Mouse (Mus musculus): Measurements from ENCODE around the gene Rptor. TPM values are rescaled to one million over a fixed set of nuclear protein-coding genes. Genes with fewer than 3 reads are reported as not detected.

The Rptor gene
- total RNA-seq, 2 experiments from 2014 or later, result 57.5 to 62.0 TPM

DNA sequence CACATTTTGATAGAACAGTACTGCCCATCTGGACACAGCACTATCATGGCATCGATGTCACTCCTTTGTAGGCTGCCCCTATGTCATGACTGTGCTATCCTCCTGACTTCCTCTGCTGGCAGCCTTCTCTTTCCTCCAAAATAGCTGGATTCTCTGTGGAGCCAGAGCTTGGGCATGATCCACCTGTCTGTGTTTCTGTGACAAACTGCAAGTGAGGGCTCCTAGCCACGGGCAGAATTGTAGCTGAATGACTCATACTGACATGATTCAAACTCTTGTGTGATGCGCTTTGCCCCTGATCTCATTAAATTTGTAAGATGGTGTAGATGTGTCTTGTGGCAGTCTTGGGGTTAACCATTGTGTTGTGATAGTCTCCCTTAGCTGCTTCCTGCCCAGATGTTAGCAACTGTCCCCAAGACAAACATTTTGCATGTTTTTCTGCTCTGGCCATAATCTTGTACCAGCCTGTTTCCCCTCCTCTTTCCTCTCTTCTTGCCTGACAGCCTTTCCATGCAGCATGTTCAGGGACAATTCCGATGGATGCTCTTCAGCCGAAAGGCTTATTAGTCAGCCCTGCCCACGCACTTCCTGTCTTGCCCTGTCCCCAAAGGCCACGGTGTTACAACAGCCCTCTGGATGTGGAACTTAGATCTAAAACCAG, 74.2 kb downstream of the Rptor start:
- intact Hi-C loops (cut with DNase I), result no loop called here
- peak in 1 of 2 experiments; percentile 54 for DNase-seq (ENCODE audit: low spot score in 2 of 2)

DNA sequence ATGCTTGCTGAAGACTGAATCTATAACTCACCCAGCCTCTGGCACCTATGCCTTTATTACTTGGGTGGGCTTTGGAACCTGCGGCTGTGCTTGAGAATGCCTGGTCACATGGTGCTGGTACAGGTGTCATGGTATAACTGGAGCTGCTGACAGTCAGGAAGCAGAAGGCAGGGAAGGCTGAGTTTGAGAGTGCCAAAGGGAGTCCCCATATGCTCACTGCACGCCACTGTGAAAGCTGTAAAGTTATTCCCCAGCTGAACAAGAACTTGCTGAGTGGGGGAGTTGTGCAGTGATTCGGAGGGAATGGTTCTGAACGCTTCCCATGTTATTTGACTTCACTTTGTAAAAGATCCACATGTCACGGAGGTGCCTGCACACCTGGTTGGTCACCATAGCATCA, 75.7 kb downstream of the Rptor start:
- intact Hi-C loops (cut with DNase I), result no loop called here
- DNase-seq (ENCODE audit: low spot score in 2 of 2), result peak; percentile 36 to 75

DNA sequence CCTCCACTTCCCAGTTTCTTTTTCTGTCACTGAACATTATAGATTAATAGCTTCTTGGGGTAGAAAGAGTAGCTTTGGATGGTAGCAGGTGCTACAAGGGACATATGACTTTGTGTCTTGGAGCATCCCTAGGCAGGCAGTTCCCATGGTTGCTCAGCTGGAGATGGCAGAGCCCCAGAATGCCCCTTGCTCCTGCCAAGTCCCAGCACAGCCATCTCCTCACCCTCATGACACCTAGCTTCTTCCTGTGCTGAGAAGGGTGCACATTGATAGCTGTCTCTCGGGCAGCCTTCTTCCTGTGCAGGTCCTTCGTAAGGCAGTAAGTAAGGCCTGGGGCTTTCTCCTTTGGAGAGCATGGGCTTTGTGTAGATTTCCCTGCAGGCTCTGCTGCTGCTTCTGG, 78.0 kb downstream of the Rptor start:
- no peak for DNase-seq (ENCODE audit: low spot score in 2 of 2)
- intact Hi-C loops (cut with DNase I), result no loop called here

DNA sequence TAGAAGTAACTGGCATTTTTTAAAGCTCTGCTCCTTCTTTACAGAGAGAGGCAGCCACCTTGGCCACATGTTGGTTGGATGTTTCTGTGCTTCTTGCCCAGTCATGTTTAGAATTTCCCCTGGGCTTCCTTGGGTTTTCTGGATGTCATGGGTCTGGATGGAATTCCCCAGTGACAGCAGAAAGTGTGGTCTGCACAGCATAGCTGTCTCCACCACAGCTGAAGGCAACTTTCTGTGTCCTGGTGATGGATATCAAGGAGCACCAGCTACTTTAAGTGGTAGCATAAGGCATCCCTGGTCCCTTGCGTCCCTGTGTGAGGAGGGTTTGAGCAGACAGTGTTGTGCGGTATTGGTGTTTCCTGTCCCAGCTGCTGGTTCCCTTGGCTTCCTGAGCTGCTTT, 79.6 kb downstream of the Rptor start:
- no peak for DNase-seq (ENCODE audit: low spot score in 2 of 2)
- intact Hi-C loops (cut with DNase I), result no loop called here

DNA sequence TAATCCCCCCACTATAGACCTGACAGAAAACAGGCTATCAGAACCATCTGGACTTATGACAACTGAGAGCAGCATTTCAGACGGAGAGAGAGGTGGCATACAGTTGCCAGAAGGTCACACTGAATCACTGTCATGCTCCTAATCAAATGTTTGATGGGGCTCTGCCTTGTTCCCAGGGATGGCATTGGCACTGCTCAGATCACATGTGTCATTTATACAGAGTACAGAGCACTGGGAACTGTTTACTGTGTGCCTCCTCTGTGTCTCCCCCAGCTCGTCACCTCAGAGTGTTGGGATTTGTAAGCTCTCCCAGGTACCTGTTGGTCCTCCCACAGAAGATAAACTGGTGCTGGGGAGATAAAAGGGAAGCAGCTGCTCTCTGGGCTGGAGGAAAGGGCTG, 81.1 kb downstream of the Rptor start:
- intact Hi-C loops (cut with DNase I), result no loop called here
- DNase-seq (ENCODE audit: low spot score in 2 of 2), result no peak

DNA sequence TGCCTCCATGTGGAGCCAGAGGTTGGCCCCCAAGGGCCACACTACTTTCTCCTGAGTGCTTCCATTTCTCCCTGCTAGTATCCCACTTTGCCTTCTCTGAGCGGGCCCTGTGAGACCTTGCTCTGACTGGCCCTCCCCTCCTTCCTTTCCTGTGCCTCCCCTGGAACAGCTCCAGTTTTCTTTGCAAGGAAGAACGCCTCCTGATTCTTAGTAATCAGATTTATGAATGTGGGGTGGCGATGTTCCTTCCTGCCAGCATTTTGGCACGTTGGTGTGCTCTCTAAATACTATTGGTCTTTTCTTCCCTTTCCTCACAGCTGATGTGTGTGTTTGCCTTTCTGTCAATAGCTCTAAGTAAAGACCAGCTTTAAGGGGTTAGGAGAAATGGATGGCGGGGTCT, 82.8 kb downstream of the Rptor start:
- DNase-seq (ENCODE audit: low spot score in 2 of 2), result peak; percentile 31 to 53
- intact Hi-C loops (cut with DNase I), result no loop called here

DNA sequence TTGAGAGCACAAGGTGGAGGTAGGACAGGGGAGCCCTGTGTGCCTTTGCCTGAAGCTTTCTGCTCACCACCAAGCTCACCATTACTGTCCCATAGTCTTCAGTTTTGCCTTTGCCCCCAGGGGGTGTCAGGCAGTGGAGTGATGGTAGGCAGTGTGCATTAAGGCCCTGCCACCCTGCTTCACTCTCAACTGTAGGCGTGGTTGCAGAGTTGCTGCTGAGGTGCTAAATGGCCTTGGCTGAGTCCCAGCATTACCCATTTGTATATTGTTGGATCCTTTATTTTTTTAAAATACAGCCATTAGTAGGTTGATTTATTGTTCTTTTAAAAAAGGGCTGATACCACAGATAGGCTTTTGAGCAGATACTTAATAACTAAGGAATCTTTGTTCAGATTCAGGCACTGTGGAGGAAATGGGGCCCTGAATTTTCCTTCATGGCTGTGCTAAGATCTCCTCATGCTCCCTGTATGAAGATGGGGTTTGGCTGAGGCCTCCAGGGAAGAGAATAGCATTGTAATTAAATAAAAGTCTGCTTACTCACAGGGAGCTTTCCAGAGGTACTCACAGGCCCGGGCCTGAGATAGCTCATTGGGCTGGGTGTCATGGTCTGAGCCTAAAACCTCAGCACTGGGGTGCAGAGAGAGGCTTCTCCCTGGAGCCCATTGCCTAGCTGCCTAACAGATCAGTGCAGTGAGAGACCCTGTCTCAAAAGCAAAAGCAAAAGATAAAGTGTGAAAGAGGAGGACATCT, 83.4 kb downstream of the Rptor start:
- no peak for DNase-seq (ENCODE audit: low spot score in 2 of 2)
- intact Hi-C loops (cut with DNase I), result no loop called here

DNA sequence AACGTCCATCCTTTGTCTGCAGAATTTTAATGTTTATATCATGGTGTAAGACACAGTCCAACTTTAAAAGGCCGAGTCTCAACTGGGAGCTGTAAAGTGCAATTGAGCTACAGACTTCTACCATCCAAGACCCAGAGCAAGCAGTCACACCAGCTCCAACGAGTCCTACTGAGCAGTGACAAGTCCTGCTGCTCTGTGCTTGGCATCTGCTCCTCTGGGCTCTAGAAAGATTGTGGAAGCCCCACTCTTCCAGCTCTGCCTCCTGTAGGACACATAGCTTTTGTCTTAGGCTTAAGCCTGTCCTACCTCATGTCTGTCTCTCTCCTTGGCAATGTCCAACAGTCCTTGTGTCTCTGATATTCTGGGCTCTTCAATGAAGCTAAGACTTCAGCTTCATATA, 84.6 kb downstream of the Rptor start:
- no peak for DNase-seq (ENCODE audit: low spot score in 2 of 2)
- intact Hi-C loops (cut with DNase I), result no loop called here

DNA sequence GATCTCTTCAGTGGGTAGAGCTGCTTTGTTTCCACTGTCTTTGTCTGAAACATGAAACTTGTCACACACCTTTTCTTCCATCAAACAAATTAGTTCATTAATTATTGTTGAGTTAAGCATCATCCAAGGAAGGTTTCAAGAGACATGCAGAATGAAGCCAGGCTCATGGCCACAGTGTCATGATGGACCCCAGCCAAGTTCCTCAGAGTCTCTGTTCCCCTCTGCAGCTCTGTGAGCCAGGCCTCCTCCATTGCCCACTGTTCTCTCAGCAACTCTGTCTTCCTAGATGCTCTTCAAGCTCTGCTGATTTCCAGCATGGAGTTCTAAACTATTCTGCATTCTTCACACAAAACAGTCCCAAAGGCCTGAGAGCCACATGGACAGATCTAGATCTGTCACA, 85.3 kb downstream of the Rptor start:
- no peak for DNase-seq (ENCODE audit: low spot score in 2 of 2)
- intact Hi-C loops (cut with DNase I), result no loop called here

DNA sequence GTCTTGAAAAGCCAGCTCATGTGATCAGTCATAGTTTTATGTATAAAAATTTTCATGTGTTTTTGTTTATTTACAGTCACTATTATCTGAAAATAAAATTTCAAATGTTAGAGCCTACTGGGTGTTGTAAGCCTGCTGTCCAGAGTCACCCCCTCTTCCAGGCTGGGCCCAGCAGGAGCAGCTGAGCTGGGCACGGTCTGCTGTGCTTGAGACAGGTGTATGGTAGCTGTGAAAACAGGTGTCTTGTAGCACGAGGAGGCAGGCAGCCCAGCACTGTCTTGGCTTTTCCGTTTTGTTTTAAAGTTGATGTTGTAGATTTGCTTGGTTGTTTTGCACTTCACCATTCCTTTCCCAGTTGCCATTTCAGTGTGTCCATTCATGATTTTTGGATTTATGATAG, 87.2 kb downstream of the Rptor start:
- intact Hi-C loops (cut with DNase I), result no loop called here
- DNase-seq (ENCODE audit: low spot score in 2 of 2), result no peak

DNA sequence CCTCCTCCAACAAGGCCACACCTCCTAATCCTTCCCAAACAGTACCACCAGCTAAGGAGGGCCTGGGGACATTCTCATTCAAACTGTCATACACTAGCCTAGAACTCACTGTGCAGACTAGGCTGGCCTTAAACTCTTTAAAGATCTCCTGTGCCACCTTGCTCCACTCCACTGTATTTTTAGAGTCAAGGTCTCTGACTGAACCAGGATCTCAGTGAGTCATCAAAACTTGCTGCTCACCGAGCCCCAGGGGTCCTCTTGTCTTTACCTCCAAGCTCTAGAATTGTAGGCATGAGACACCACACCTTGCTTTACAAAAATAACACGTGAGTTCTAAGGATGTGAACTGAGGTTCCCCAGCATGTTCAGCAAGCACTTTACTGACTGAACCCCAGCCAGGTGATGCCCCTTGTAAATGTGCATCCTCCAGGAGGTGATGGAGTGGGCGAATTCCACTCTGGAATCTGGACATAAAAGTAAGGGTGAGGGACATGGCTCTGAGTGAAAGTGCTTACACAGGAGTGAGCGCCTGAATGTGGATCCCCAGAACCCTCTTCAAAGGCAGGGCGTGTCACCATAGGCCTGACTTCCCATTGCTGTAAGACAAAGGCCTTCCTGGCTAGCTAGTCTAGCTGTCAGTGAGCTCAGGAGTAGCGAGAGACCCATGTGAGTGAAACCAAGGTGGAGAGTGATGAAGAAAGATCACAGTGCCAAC, 89.6 kb downstream of the Rptor start:
- DNase-seq (ENCODE audit: low spot score in 2 of 2), result no peak
- intact Hi-C loops (cut with DNase I), result no loop called here

DNA sequence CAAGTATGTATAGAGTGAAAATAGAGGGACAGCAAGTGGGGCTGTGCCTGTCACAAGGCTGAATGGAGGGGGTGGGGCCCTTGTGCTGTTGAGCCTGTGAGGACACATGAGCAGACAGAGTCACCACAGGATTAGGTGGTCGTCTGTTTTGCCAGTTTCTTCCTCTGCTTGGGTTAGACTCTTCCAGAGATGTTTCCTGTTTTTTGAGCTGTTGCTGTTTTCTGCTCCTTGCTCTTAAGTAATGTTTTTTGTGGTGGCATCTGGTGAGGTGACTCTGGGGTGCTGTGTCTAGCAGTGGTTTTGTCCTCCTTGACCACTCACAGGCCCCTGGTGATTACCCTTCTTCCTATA, 90.2 kb downstream of the Rptor start:
- intact Hi-C loops (cut with DNase I), result no loop called here

DNA sequence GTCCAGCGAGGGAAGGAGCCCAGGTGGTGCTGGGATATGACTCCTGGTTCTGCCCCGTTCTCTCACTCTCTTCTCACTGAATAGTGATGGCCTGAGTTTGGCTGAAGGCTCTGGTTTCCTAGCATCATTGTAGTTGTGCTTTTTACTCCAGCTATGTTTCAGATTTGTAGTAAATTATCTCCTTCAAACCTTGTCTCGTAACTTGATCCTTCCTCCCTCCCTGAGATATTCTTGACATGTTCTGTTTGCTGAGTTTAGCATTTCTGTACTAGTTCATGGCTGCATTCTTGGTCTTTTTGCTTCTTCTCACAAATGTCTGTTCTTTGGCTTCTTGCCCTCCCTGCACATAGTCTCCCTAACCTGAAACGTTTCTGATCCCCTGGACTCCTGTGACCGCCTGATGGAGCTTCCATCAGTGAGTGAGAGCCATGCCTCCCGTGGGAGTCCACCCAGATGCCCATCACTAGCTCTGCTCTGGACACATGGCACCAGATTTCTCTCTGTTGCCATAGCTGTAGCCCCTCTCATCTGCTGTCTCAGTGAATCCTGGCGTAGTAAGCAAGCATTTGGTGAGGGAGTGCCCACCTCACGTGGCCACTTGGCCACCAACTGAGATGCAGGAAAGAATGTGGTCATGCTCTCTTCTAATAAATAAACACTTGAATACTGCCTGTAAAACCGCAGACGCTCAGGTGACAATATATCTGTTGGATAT, 91.6 kb downstream of the Rptor start:
- no peak for DNase-seq (ENCODE audit: low spot score in 2 of 2)
- intact Hi-C loops (cut with DNase I), result no loop called here

More for the DNA sequence above, 90.2 kb downstream of the Rptor start:
- DNase-seq (ENCODE audit: low spot score in 2 of 2), result no peak

DNA sequence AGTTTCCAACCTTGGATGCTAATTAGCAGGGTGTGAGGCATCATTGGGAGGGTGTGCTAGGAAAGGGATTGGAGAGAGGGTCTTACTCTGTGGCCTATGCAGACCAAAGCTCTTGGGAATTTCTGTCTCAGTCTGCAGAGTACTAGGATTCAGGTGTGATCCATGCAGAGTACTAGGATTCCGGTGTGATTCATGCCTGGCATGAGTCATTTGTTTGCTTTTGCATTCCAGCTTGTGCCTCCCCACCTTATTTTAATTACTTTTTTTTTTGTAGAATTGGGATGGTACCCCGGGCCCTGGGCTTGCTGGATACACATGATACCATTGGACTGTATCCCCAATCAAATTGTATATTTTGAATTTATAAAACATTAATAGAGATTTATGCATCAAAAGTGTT, 93.7 kb downstream of the Rptor start:
- no peak for DNase-seq (ENCODE audit: low spot score in 2 of 2)
- intact Hi-C loops (cut with DNase I), result no loop called here

DNA sequence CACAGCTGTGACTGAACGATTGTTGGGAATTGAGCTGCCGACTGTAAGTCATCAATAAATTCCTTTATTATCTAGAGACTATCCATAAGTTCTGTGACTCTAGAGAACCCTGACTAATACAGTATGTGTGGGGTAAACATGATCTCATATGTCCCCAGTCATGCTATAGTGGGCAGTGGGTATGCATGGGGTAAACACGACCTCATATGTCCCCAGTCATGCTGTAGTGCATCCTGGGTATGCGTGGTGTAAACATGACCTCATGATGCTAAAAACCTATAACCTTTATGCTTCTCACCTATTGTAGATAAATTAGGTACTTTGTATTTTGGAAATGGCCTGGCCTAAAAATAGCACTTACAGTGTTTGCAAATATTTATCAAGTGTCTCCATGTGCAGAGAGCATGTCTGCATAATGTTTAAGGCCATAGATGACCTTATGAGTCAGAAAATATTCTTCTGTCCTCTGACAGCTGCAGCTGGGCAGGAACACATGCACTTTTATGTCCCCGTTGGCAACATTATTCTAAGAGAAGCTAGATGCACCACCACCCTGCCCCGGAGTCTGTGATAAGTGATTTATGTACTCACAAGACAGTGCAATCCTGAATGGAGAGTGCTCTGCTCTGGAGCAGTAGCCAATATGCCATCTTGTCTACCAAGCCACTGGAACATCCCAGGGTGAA, 102.8 kb downstream of the Rptor start:
- intact Hi-C loops (cut with DNase I), result no loop called here

DNA sequence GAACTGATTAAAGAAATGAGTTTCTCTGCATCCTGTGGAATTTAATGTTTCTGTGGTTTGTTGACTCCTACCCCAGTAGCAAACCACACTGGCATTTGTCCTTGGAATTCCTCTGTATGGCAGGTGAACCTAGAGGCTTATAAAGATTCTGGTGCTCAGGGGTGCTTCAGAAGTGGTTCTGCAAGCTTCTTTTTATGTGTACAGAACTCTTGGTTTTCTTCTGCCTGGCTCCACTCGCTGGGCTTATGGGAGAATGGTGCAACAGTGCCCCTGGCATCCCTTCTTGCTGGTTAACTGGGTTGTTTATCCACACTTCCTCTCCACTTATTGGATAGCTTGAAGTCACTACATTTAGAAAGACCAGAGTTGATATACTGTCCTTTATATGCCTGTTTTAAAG, 104.6 kb downstream of the Rptor start:
- intact Hi-C loops (cut with DNase I), result no loop called here
- no peak for DNase-seq (ENCODE audit: low spot score in 2 of 2)

More for the DNA sequence above, 102.8 kb downstream of the Rptor start:
- no peak for DNase-seq (ENCODE audit: low spot score in 2 of 2)

DNA sequence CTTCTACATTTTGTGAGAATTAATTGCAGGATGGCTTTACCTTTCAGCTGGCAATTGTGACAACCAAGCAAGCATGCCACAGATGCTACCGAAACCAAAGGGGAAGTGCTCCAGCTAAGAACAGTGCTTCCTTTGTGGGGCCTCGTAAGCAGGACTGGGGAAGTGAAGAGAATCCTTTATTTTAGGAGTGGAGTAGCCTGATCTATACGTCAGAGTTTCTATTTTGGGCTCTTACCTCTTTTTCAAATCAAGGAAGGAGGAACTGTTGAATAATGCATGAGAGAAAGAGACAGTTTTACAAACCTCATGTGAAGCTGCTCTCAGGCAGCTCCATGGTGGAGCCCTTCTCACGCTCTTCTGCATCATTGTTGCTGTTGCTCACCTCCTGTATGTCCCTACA, 106.5 kb downstream of the Rptor start:
- intact Hi-C loops (cut with DNase I), result no loop called here
- peak in 1 of 2 experiments; percentile 65 for DNase-seq (ENCODE audit: low spot score in 2 of 2)

DNA sequence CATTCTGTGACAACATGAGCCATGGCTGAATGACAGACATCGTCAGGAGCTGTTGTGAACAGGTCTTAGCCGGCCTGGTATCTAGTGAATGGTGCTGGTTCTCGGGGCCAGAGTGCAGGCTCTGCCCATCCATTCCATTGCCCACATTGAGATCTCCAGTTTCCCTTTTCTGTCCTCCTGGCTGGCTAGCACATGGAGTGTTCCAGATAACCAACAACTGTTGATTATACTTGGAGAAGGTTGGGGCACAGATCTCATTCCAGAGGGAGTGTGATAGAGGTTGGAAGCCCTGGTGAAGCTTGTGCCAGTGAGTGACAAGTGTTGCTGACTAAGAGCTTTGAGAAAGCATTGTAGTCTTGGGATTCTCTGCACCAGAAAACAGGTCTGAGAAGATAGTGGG, 107.6 kb downstream of the Rptor start:
- DNase-seq (ENCODE audit: low spot score in 2 of 2), result no peak
- intact Hi-C loops (cut with DNase I), result no loop called here

DNA sequence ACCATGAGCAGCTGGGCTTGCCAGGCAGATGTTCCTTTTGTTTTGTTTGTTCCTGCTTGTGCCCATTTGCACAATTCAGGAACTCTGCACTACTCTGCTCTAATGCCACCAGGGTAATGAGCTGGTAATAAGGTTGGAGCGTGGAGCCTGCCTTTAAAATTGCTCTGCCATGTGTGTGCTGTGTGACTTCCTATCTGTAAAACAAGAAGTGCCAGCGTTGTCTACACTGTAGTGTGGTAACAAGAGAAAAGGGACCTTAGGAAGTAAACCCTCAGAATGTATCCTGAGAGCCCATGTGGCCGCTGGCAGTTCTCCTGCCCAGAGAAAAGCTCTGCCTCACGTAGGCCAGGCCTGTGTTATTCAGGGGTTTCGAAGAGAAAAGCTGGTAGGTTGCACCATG, 108.1 kb downstream of the Rptor start:
- DNase-seq (ENCODE audit: low spot score in 2 of 2), result no peak

DNA sequence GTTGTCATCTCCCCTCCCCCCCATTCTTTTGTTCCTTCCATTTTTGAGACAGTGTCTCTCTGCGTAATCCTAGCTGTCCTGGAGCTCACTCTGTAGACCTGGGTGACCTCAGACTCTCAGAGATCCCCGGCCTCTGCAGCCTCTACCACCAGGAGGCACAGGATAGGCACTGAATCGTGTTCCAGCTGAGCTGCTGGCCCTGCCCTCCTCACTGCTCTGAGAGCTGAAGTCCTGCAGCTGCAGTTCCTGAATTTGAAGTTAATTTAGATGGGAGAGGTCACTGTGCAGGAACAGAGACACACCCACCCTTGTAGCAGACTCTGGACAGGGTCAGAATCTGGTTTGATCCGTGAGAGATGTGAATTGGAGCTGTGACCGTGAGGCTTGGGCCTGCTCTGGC, 112.7 kb downstream of the Rptor start:
- intact Hi-C loops (cut with DNase I), result no loop called here
- DNase-seq (ENCODE audit: low spot score in 2 of 2), result no peak

More for the DNA sequence above, 108.1 kb downstream of the Rptor start:
- intact Hi-C loops (cut with DNase I), result no loop called here

Measured in left cerebral cortex, postnatal 25 days (tissue).